Mouse (Mus musculus): ENCODE measurements around the gene Gm10647.
A peak's percentile ranks its signal among the peaks of the same experiment; 100 is the strongest.
"Not testable (repeated sequence)": the region's sequence is repeated elsewhere in the genome, so short reads cannot be mapped to it uniquely, and the experiment has no call there.

Gm10647 gene

GRCm38 (mm10) chr9:66796739-66797138 is at the start of gene Gm10647:
Gene Gm10647 (plus strand): TSS chr9:66797039.
- no peak for DNase-seq (ENCODE audit: low read depth)

GRCm38 (mm10) chr9:66748390-66748789 is 48.4 kb upstream of the Gm10647 start:
- DNase-seq (ENCODE audit: low read depth): no peak

GRCm38 (mm10) chr9:66752849-66753248 is 44.0 kb upstream of the Gm10647 start:
- no peak for DNase-seq (ENCODE audit: low read depth)

GRCm38 (mm10) chr9:66760991-66761390 is 35.8 kb upstream of the Gm10647 start:
- DNase-seq (ENCODE audit: low read depth): no peak

- no peak for DNase-seq (ENCODE audit: low read depth)
Observed at GRCm38 (mm10) chr9:66768721-66769120, 28.1 kb upstream of the Gm10647 start.

GRCm38 (mm10) chr9:66769275-66769674 is 27.6 kb upstream of the Gm10647 start:
- no peak for DNase-seq (ENCODE audit: low read depth)

GRCm38 (mm10) chr9:66770701-66771100 is 26.1 kb upstream of the Gm10647 start:
- no peak for DNase-seq (ENCODE audit: low read depth)

GRCm38 (mm10) chr9:66784552-66784951 is 12.3 kb upstream of the Gm10647 start:
- peak; percentile 39 for DNase-seq (ENCODE audit: low read depth)

- DNase-seq (ENCODE audit: low read depth): peak; percentile 66
Observed at GRCm38 (mm10) chr9:66787821-66788220, 9.0 kb upstream of the Gm10647 start.

- no peak for DNase-seq (ENCODE audit: low read depth)
Observed at GRCm38 (mm10) chr9:66794629-66795463, 2.0 kb upstream of the Gm10647 start.

GRCm38 (mm10) chr9:66795464-66796324 is 1.1 kb upstream of the Gm10647 start, which contains the start of gene Aph1b:
Gene Aph1b (minus strand): TSS chr9:66795490.
- DNase-seq (ENCODE audit: low read depth): peak; percentile 98

- DNase-seq (ENCODE audit: low read depth): no peak
Observed at GRCm38 (mm10) chr9:66801947-66802346, 5.1 kb downstream of the Gm10647 start.

- DNase-seq (ENCODE audit: low read depth): not testable (repeated sequence)
Observed at GRCm38 (mm10) chr9:66805951-66806350, 9.1 kb downstream of the Gm10647 start.

GRCm38 (mm10) chr9:66813392-66813791 is 16.6 kb downstream of the Gm10647 start:
- no peak for DNase-seq (ENCODE audit: low read depth)

GRCm38 (mm10) chr9:66820996-66821395 is 24.2 kb downstream of the Gm10647 start:
- peak; percentile 49 for DNase-seq (ENCODE audit: low read depth)

GRCm38 (mm10) chr9:66822255-66822654 is 25.4 kb downstream of the Gm10647 start:
- DNase-seq (ENCODE audit: low read depth): peak; percentile 39

- peak; percentile 81 for DNase-seq (ENCODE audit: low read depth)
Observed at GRCm38 (mm10) chr9:66825990-66826389, 29.2 kb downstream of the Gm10647 start.

GRCm38 (mm10) chr9:66832366-66832908 is 35.6 kb downstream of the Gm10647 start:
- no peak for DNase-seq (ENCODE audit: low read depth)

GRCm38 (mm10) chr9:66833851-66834250 is 37.0 kb downstream of the Gm10647 start:
- peak; percentile 29 for DNase-seq (ENCODE audit: low read depth)

- peak; percentile 100 for DNase-seq (ENCODE audit: low read depth)
Observed at GRCm38 (mm10) chr9:66834318-66835096, 37.7 kb downstream of the Gm10647 start, which contains the start of gene Aph1c. Gene Aph1c (minus strand): TSS chr9:66834726.

- no peak for DNase-seq (ENCODE audit: low read depth)
Observed at GRCm38 (mm10) chr9:66835097-66835480, 38.2 kb downstream of the Gm10647 start.

- no peak for DNase-seq (ENCODE audit: low read depth)
Observed at GRCm38 (mm10) chr9:66846822-66847221, 50.0 kb downstream of the Gm10647 start.
